Mouse (Mus musculus): ENCODE measurements around the gene Rab29. TPM values are rescaled to one million over a fixed set of nuclear protein-coding genes. Genes with fewer than 3 reads are reported as not detected.

The Rab29 gene
- polyA plus RNA-seq, 1 experiment = 49.6 TPM

- H3K36me3 ChIP-seq (ENCODE audit: control insufficient read depth, insufficient read depth, low read length) = peaks cover 26% of the 10 kb centered on the region
- H3K4me3 ChIP-seq (ENCODE audit: control insufficient read depth, insufficient read depth, low read length) = no peak overlapping the region
- no peaks in the 10 kb centered on the region for H3K27me3 ChIP-seq (ENCODE audit: control insufficient read depth, insufficient read depth, low read length)
- WGBS = 95% methylated on average over 8 of the region's 8 CpGs
- no peaks in the 10 kb centered on the region for H3K4me1 ChIP-seq (replicated peaks; ENCODE audit: control insufficient read depth, insufficient read depth, low read length)
- H3K27ac ChIP-seq (ENCODE audit: control insufficient read depth, insufficient read depth, low read length) = no peak overlapping the region
- TF ChIP-seq POLR2A (IDR thresholded peaks at IDR 0.05; ENCODE audit: control insufficient read depth, extremely low read depth, insufficient read depth, low read length, poor library complexity) (no peak), CTCF (IDR thresholded peaks at IDR 0.05; ENCODE audit: borderline replicate concordance, control insufficient read depth, extremely low read depth, insufficient read depth, low read length, poor library complexity) (no peak)
- DNase-seq = no peak
Observed at GRCm38 (mm10) chr1:131844883-131845282, 22.1 kb upstream of the Rab29 start.

- no peaks in the 10 kb centered on the region for H3K27me3 ChIP-seq (ENCODE audit: control insufficient read depth, insufficient read depth, low read length)
- H3K36me3 ChIP-seq (ENCODE audit: control insufficient read depth, insufficient read depth, low read length) = peaks cover 22% of the 10 kb centered on the region
- no peaks in the 10 kb centered on the region for H3K4me1 ChIP-seq (replicated peaks; ENCODE audit: control insufficient read depth, insufficient read depth, low read length)
- peak; percentile 65 for DNase-seq
- TF ChIP-seq POLR2A (IDR thresholded peaks at IDR 0.05; ENCODE audit: control insufficient read depth, extremely low read depth, insufficient read depth, low read length, poor library complexity) (no peak), CTCF (IDR thresholded peaks at IDR 0.05; ENCODE audit: borderline replicate concordance, control insufficient read depth, extremely low read depth, insufficient read depth, low read length, poor library complexity) (peak; percentile 65; the same call in 1 of the 2 replicates)
- H3K4me3 ChIP-seq (ENCODE audit: control insufficient read depth, insufficient read depth, low read length) = no peak overlapping the region
- WGBS = 92% methylated on average over 5 of the region's 5 CpGs
- no peak overlapping the region for H3K27ac ChIP-seq (ENCODE audit: control insufficient read depth, insufficient read depth, low read length)
Observed at GRCm38 (mm10) chr1:131846255-131846654, 20.8 kb upstream of the Rab29 start.

GRCm38 (mm10) chr1:131861811-131862210 lies 5.2 kb upstream of the Rab29 start:
- WGBS = 92% methylated on average over 4 of the region's 4 CpGs
- H3K4me3 ChIP-seq (ENCODE audit: control insufficient read depth, insufficient read depth, low read length) = no peak overlapping the region

DNA sequence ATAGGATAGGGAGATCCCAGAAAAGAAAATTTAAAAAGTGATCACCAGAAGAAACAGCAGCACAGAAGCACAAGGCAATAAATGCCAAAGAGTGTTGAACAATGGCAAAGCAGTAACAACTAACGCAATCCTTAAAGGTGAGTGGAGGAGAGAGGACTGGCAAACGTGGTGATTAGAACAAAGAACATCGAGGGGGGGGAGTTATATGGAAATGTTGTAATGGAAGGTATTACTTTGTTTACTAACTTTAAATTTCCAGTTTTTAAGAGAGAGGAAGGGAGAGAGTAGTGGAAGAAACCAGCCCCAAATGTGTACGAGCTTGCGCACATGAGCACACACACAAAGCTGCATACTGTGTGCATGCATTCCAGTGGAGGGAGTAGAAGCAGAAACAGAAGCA lies 1.4 kb upstream of the Rab29 start:
- 89% methylated on average over 5 of the region's 5 CpGs for WGBS
- TF ChIP-seq POLR2A (IDR thresholded peaks at IDR 0.05; ENCODE audit: control insufficient read depth, extremely low read depth, insufficient read depth, low read length, poor library complexity) (no peak), CTCF (IDR thresholded peaks at IDR 0.05; ENCODE audit: borderline replicate concordance, control insufficient read depth, extremely low read depth, insufficient read depth, low read length, poor library complexity) (no peak)
- H3K4me3 ChIP-seq (ENCODE audit: control insufficient read depth, insufficient read depth, low read length) = no peak overlapping the region
- H3K4me1 ChIP-seq (replicated peaks; ENCODE audit: control insufficient read depth, insufficient read depth, low read length) = peaks cover 8% of the 10 kb centered on the region
- no peak overlapping the region for H3K27ac ChIP-seq (ENCODE audit: control insufficient read depth, insufficient read depth, low read length)
- 0 out of 2 replicates have a peak, but pooled peaks cover 2% of the 10 kb centered on the region for H3K36me3 ChIP-seq (ENCODE audit: control insufficient read depth, insufficient read depth, low read length)
- DNase-seq = no peak
- no peaks in the 10 kb centered on the region for H3K27me3 ChIP-seq (ENCODE audit: control insufficient read depth, insufficient read depth, low read length)

More at GRCm38 (mm10) chr1:131861811-131862210, 5.2 kb upstream of the Rab29 start:
- DNase-seq = no peak
- no peaks in the 10 kb centered on the region for H3K4me1 ChIP-seq (replicated peaks; ENCODE audit: control insufficient read depth, insufficient read depth, low read length)
- H3K27me3 ChIP-seq (ENCODE audit: control insufficient read depth, insufficient read depth, low read length) = no peaks in the 10 kb centered on the region
- H3K36me3 ChIP-seq (ENCODE audit: control insufficient read depth, insufficient read depth, low read length) = no peaks in the 10 kb centered on the region
- no peak overlapping the region for H3K27ac ChIP-seq (ENCODE audit: control insufficient read depth, insufficient read depth, low read length)
- TF ChIP-seq CTCF (IDR thresholded peaks at IDR 0.05; ENCODE audit: borderline replicate concordance, control insufficient read depth, extremely low read depth, insufficient read depth, low read length, poor library complexity) (no peak), POLR2A (IDR thresholded peaks at IDR 0.05; ENCODE audit: control insufficient read depth, extremely low read depth, insufficient read depth, low read length, poor library complexity) (no peak)

- WGBS = 42% methylated on average over 6 of the region's 6 CpGs
- H3K27me3 ChIP-seq (ENCODE audit: control insufficient read depth, insufficient read depth, low read length) = no peaks in the 10 kb centered on the region
- 0 out of 2 replicates have a peak, but pooled peaks cover 5% of the 10 kb centered on the region for H3K36me3 ChIP-seq (ENCODE audit: control insufficient read depth, insufficient read depth, low read length)
- TF ChIP-seq POLR2A (IDR thresholded peaks at IDR 0.05; ENCODE audit: control insufficient read depth, extremely low read depth, insufficient read depth, low read length, poor library complexity) = no peak
- no peak for TF ChIP-seq CTCF (IDR thresholded peaks at IDR 0.05; ENCODE audit: borderline replicate concordance, control insufficient read depth, extremely low read depth, insufficient read depth, low read length, poor library complexity)
- no peak overlapping the region for H3K27ac ChIP-seq (ENCODE audit: control insufficient read depth, insufficient read depth, low read length)
- DNase-seq = no peak
- H3K4me1 ChIP-seq (replicated peaks; ENCODE audit: control insufficient read depth, insufficient read depth, low read length) = peaks cover 8% of the 10 kb centered on the region
- H3K4me3 ChIP-seq (ENCODE audit: control insufficient read depth, insufficient read depth, low read length) = no peak overlapping the region
Observed at GRCm38 (mm10) chr1:131866304-131866999, 572 bp upstream of the Rab29 start.

GRCm38 (mm10) chr1:131867946-131868290 lies 894 bp downstream of the Rab29 start:
- Histone ChIP-seq H3K4me3 (ENCODE audit: control insufficient read depth, insufficient read depth, low read length) (peak overlapping the region; percentile 99), H3K27me3 (ENCODE audit: control insufficient read depth, insufficient read depth, low read length) (no peaks in the 10 kb centered on the region), H3K36me3 (ENCODE audit: control insufficient read depth, insufficient read depth, low read length) (peaks cover 12% of the 10 kb centered on the region; the same call in 1 of the 2 replicates), H3K4me1 (replicated peaks; ENCODE audit: control insufficient read depth, insufficient read depth, low read length) (peaks cover 8% of the 10 kb centered on the region), H3K27ac (ENCODE audit: control insufficient read depth, insufficient read depth, low read length) (no peak overlapping the region)
- WGBS = 30% methylated on average over 10 of the region's 10 CpGs
- TF ChIP-seq CTCF (IDR thresholded peaks at IDR 0.05; ENCODE audit: borderline replicate concordance, control insufficient read depth, extremely low read depth, insufficient read depth, low read length, poor library complexity) = no peak
- peak; percentile 20 for DNase-seq
